Mouse (Mus musculus) adrenal gland, postnatal 36 days (tissue): ENCODE measurements around the gene Dclk3. TPM values are rescaled to one million over a fixed set of nuclear protein-coding genes. Genes with fewer than 3 reads are reported as not detected.

Experiments used
- DNase-seq, 2 experiments: peaks; one replicate each; pipeline ENCODE4 v3.0.0; 2021; ENCODE audit warnings: mixed read lengths in 1 of 2
- long read RNA-seq, 2 experiments: library from polyadenylated mRNA; stranded (forward); transcript quantifications; one replicate each; pipeline ENCODE4 v2.0.0; 2021; ENCODE audit warnings: borderline sequencing depth in 2 of 2
- total RNA-seq, 2 experiments: library from RNA; stranded (reverse); gene quantifications; 2 replicates each; pipeline ENCODE4 v1.2.3; 2021

Dclk3 gene
- under 1 TPM; 0.73 to 0.86 TPM for total RNA-seq
- long read RNA-seq, experiment 1, partial matches to known transcripts, result 1 of 4 reads
- long read RNA-seq, experiment 1, other reads (novel, unspliced or antisense), result 0 of 4 reads
- long read RNA-seq, experiment 2, partial matches to known transcripts, result 0 of 1 reads
- long read RNA-seq, experiment 2, other reads (novel, unspliced or antisense), result 0 of 1 reads

- DNase-seq, result peak; percentile 71 to 79
Observed at GRCm38 (mm10) chr9:111438904-111439835, at the start of gene Dclk3. Gene Dclk3, plus strand, starts transcription at chr9:111439081.

GRCm38 (mm10) chr9:111390016-111390415 is 48.9 kb upstream of the Dclk3 start:
- peak in 1 of 2 experiments; percentile 56 for DNase-seq

- DNase-seq, result no peak
Observed at GRCm38 (mm10) chr9:111391036-111391435, 47.8 kb upstream of the Dclk3 start.

GRCm38 (mm10) chr9:111391926-111392442 is 46.9 kb upstream of the Dclk3 start:
- no peak for DNase-seq

- DNase-seq, result no peak
Observed at GRCm38 (mm10) chr9:111395265-111395664, 43.6 kb upstream of the Dclk3 start.

GRCm38 (mm10) chr9:111398059-111398458 is 40.8 kb upstream of the Dclk3 start:
- DNase-seq, result no peak

GRCm38 (mm10) chr9:111400089-111400488 is 38.8 kb upstream of the Dclk3 start:
- no peak for DNase-seq

GRCm38 (mm10) chr9:111403159-111403558 is 35.7 kb upstream of the Dclk3 start:
- DNase-seq, result no peak

- DNase-seq, result no peak
Observed at GRCm38 (mm10) chr9:111404346-111405079, 34.4 kb upstream of the Dclk3 start.

GRCm38 (mm10) chr9:111405080-111405428 is 33.8 kb upstream of the Dclk3 start:
- no peak for DNase-seq

- DNase-seq, result no peak
Observed at GRCm38 (mm10) chr9:111408012-111408411, 30.9 kb upstream of the Dclk3 start.

GRCm38 (mm10) chr9:111408427-111408826 is 30.5 kb upstream of the Dclk3 start:
- no peak for DNase-seq

GRCm38 (mm10) chr9:111412471-111413160 is 26.3 kb upstream of the Dclk3 start:
- DNase-seq, result no peak

- DNase-seq, result no peak
Observed at GRCm38 (mm10) chr9:111421862-111422261, 17.0 kb upstream of the Dclk3 start.

GRCm38 (mm10) chr9:111422567-111422966 is 16.3 kb upstream of the Dclk3 start:
- no peak for DNase-seq

GRCm38 (mm10) chr9:111425113-111425512 is 13.8 kb upstream of the Dclk3 start:
- DNase-seq, result no peak

GRCm38 (mm10) chr9:111425952-111426351 is 12.9 kb upstream of the Dclk3 start:
- DNase-seq, result no peak

GRCm38 (mm10) chr9:111427891-111428555 is 10.9 kb upstream of the Dclk3 start:
- no peak for DNase-seq

- DNase-seq, result no peak
Observed at GRCm38 (mm10) chr9:111428698-111429362, 10.1 kb upstream of the Dclk3 start.

- DNase-seq, result no peak
Observed at GRCm38 (mm10) chr9:111429363-111429750, 9.5 kb upstream of the Dclk3 start.

- no peak for DNase-seq
Observed at GRCm38 (mm10) chr9:111435429-111435828, 3.5 kb upstream of the Dclk3 start.
